Mouse (Mus musculus): ENCODE measurements around the gene Scap. TPM values are rescaled to one million over a fixed set of nuclear protein-coding genes. Genes with fewer than 3 reads are reported as not detected.
"Not testable (repeated sequence)": the region's sequence is repeated elsewhere in the genome, so short reads cannot be mapped to it uniquely, and the experiment has no call there.

Scap gene
- polyA plus RNA-seq, 1 experiment from 2014 or later: 28.6 TPM

DNA sequence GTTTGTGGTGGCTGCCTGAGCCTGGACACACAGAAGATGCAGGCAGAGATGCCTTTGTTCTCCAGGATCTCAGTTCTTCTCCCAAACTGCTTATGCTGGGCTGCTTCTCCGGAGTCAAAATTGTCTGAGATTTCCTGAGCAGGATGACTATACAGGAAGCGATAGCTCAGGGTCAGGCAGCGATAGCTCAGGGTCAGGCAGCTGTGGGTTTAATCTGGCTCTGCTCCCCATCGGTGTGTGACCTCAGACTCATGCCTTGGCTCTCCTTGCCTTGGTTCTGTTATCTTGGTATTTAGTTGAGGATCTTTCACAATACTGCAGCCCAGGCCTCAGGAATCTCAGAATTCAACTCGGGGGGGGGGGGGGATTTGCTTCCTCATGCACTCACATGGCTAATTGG is 33.7 kb downstream of the Scap start:
- Histone ChIP-seq H3K27me3 (replicated peaks) (no peaks in the 10 kb centered on the region), H3K36me3 (peaks cover 47% of the 10 kb centered on the region), H3K4me1 (peaks cover 4% of the 10 kb centered on the region; the same call in 1 of the 2 replicates), H3K9ac (no peak overlapping the region), H3K4me3 (no peak overlapping the region), H3K27ac (no peak overlapping the region), H3K4me2 (no peak overlapping the region), H3K9me3 (replicated peaks) (no peaks in the 10 kb centered on the region)
- WGBS (ENCODE audit: insufficient replicate concordance): 58% methylated on average over 5 of the region's 5 CpGs
- no peak for ATAC-seq

DNA sequence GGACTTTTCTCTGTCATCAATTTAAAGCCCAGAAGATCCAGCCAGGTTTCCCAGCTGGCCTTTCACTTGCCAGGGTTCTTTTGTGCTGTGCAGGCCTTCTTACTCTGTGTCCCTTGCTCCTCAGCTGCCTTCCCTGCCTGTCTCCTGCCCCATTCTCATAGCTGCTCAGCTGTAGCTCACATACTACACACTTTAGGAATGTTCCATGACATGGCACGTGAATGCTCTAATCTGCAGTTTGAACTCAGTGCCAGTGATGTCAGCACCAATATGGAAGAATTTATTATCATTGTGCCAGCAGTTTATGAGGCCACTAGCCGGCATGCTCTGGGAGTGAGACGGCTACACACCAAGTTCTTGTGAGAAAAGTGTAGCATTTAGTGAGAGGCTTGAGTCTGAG is 36.8 kb downstream of the Scap start:
- Histone ChIP-seq H3K27ac (no peak overlapping the region), H3K4me1 (peaks cover 4% of the 10 kb centered on the region; the same call in 1 of the 2 replicates), H3K9ac (no peak overlapping the region), H3K9me3 (replicated peaks) (no peaks in the 10 kb centered on the region), H3K4me2 (no peak overlapping the region), H3K27me3 (replicated peaks) (no peaks in the 10 kb centered on the region), H3K4me3 (no peak overlapping the region), H3K36me3 (peaks cover 49% of the 10 kb centered on the region)
- ATAC-seq: no peak
- 86% methylated on average over 3 of the region's 3 CpGs for WGBS (ENCODE audit: insufficient replicate concordance)

DNA sequence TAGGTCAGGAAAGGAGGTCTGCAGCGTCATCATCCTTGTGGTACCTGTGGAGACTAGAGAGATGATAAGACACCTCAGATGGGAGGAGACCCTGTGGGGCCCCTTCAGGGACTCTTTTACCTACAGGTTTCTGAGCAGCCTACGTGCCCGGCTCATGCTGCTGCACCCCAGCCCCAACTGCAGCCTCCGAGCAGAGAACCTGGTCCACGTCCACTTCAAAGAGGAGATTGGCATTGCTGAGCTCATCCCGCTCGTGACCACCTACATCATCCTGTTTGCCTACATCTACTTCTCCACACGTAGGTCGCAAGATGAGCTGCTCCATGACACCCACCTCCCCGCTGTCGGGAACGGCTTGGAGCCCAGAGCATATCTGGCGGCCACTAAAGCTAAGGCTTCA is 40.8 kb downstream of the Scap start:
- Histone ChIP-seq H3K4me1 (no peaks in the 10 kb centered on the region), H3K36me3 (peaks cover 61% of the 10 kb centered on the region), H3K9me3 (replicated peaks) (no peaks in the 10 kb centered on the region), H3K9ac (no peak overlapping the region), H3K27ac (no peak overlapping the region), H3K4me3 (no peak overlapping the region), H3K4me2 (no peak overlapping the region), H3K27me3 (replicated peaks) (no peaks in the 10 kb centered on the region)
- no peak for ATAC-seq
- 81% methylated on average over 13 of the region's 13 CpGs for WGBS (ENCODE audit: insufficient replicate concordance)

DNA sequence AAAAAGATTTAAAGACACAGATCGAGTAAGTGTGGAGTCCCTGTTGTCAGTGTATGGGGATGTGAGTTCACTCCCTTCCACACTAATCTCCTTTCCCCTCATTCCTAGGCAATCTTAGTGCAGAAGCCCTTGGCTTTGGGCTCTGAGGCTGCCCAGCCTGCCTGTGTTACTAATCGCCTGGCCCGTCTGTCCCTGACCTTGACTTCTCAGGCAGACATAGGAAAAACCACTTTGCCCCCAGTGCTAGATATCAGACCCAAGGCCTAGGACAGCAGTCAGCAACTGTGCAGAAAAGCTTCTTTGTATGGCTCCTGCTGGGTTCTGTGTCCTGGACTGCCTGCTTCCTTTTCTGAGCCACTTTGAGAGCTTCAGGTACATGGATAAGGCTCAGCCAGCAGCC is 42.6 kb downstream of the Scap start:
- no peak for ATAC-seq
- Histone ChIP-seq H3K27ac (no peak overlapping the region), H3K4me1 (peaks cover 4% of the 10 kb centered on the region; the same call in 1 of the 2 replicates), H3K9ac (no peak overlapping the region), H3K9me3 (replicated peaks) (no peaks in the 10 kb centered on the region), H3K27me3 (replicated peaks) (no peaks in the 10 kb centered on the region), H3K4me3 (no peak overlapping the region), H3K36me3 (peaks cover 79% of the 10 kb centered on the region), H3K4me2 (no peak overlapping the region)
- WGBS (ENCODE audit: insufficient replicate concordance): 84% methylated on average over 3 of the region's 3 CpGs

DNA sequence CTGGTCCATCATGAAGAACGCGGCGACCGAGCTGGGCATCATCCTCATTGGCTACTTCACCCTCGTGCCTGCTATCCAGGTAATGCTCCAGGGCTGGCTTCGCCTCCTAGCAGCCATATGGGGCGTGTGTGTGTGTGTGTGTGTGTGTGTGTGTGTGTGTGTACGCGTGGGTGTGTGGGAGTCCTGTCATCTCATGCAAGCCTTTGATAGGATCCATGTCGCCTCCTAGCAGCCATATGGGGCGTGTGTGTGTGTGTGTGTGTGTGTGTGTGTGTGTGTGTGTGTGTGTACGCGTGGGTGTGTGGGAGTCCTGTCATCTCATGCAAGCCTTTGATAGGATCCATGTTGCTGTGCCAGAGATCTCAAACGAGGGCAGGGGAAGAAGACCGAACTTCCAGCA is 44.6 kb downstream of the Scap start:
- H3K36me3 ChIP-seq: peaks cover 90% of the 10 kb centered on the region
- WGBS (ENCODE audit: insufficient replicate concordance): 82% methylated on average over 12 of the region's 15 CpGs
- H3K9me3 ChIP-seq (replicated peaks); H3K27me3 ChIP-seq (replicated peaks); H3K9ac ChIP-seq; ATAC-seq; H3K4me2 ChIP-seq; H3K4me3 ChIP-seq; H3K27ac ChIP-seq: not testable (repeated sequence)
- H3K4me1 ChIP-seq: peaks cover 11% of the 10 kb centered on the region; the same call in 1 of the 2 replicates

DNA sequence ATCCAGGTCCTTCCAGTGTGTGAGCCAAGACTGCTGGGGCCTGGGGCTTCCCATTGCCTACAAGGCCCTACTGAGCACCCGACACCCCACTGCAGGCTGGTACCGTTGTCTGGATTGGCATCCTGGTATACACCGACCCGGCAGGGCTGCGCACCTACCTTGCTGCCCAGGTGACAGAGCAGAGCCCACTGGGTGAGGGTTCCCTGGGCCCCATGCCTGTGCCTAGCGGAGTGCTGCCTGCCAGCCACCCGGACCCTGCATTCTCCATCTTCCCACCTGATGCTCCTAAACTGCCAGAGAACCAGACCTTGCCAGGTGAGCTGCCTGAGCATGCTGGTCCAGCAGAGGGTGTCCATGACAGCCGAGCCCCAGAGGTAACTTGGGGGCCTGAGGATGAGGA is 46.3 kb downstream of the Scap start:
- H3K4me2 ChIP-seq: no peak overlapping the region
- ATAC-seq: no peak
- H3K9ac ChIP-seq: no peak overlapping the region
- peaks cover 11% of the 10 kb centered on the region; the same call in 1 of the 2 replicates for H3K4me1 ChIP-seq
- H3K27me3 ChIP-seq (replicated peaks): no peaks in the 10 kb centered on the region
- H3K9me3 ChIP-seq (replicated peaks): no peaks in the 10 kb centered on the region
- no peak overlapping the region for H3K27ac ChIP-seq
- H3K4me3 ChIP-seq: no peak overlapping the region
- 84% methylated on average over 8 of the region's 8 CpGs for WGBS (ENCODE audit: insufficient replicate concordance)
- peaks cover 91% of the 10 kb centered on the region for H3K36me3 ChIP-seq

DNA sequence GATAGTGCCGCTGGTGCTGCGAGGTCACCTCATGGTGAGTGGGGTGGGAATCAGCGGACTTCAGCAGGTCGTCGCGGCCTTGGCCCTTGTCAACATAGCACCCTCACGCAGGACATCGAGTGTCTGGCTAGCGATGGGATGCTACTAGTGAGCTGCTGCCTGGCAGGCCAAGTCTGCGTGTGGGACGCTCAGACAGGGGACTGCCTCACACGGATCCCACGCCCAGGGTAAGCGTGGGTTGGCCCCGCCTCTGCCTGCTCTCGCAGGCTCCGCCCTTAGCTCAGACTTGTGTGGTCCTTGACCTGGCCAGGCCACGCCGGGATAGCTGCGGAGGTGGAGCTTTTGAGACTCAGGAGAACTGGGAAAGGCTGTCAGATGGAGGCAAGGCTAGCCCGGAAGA is 47.6 kb downstream of the Scap start:
- H3K4me2 ChIP-seq: peak overlapping the region; percentile 26; the same call in 1 of the 2 replicates
- no peak overlapping the region for H3K27ac ChIP-seq
- no peaks in the 10 kb centered on the region for H3K9me3 ChIP-seq (replicated peaks)
- H3K36me3 ChIP-seq: peaks cover 97% of the 10 kb centered on the region
- 0 out of 2 replicates have a peak, but pooled peaks have one; percentile 29 for ATAC-seq
- H3K27me3 ChIP-seq (replicated peaks): no peaks in the 10 kb centered on the region
- no peak overlapping the region for H3K9ac ChIP-seq
- 54% methylated on average over 21 of the region's 21 CpGs for WGBS (ENCODE audit: insufficient replicate concordance)
- peaks cover 11% of the 10 kb centered on the region; the same call in 1 of the 2 replicates for H3K4me1 ChIP-seq
- H3K4me3 ChIP-seq: no peak overlapping the region

DNA sequence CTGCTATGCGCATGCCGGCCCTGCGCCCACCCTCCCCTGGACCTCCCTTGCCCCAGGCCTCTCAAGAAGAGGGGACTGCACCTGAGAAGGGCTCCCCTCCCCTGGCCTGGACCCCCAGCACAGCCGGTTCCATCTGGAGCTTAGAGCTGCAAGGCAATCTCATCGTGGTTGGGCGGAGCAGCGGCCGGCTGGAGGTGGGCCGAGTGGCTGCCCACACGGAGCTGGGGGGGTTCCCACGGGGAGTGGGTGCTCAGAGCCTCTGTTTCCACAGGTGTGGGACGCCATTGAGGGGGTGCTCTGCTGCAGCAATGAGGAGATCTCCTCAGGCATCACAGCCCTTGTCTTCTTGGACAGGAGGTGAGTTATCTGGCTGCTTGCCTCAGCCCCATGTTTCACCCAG is 48.2 kb downstream of the Scap start:
- Histone ChIP-seq H3K4me2 (no peak overlapping the region), H3K9ac (no peak overlapping the region), H3K27ac (no peak overlapping the region), H3K9me3 (replicated peaks) (no peaks in the 10 kb centered on the region), H3K27me3 (replicated peaks) (no peaks in the 10 kb centered on the region), H3K4me1 (peaks cover 11% of the 10 kb centered on the region; the same call in 1 of the 2 replicates), H3K4me3 (no peak overlapping the region), H3K36me3 (peaks cover 98% of the 10 kb centered on the region)
- no peak for ATAC-seq
- WGBS (ENCODE audit: insufficient replicate concordance): 83% methylated on average over 12 of the region's 12 CpGs

DNA sequence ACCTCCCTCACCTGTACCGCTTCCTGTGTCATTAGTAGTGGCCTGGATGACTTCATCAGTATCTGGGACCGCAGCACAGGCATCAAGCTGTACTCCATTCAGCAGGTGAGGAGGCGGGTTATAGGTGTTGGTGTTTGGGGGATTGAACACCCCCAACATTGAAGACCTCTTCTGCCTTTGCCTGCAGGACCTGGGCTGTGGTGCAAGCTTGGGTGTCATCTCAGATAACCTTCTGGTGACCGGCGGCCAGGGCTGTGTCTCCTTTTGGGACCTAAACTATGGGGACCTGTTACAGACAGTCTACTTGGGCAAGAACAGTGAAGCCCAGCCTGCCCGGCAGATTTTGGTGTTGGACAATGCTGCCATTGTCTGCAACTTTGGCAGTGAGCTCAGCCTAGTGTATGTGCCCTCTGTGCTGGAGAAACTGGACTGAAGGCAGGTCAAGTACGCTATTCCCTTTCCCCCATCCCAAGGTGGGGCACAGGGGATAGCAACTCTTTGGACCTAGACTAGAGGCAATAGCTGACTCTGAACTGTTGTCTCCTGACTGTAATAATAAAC is 51.4 kb downstream of the Scap start:
- Histone ChIP-seq H3K4me2 (no peak overlapping the region), H3K4me1 (peaks cover 11% of the 10 kb centered on the region; the same call in 1 of the 2 replicates), H3K27me3 (replicated peaks) (no peaks in the 10 kb centered on the region), H3K36me3 (peaks cover 98% of the 10 kb centered on the region), H3K9ac (no peak overlapping the region), H3K27ac (no peak overlapping the region), H3K4me3 (no peak overlapping the region), H3K9me3 (replicated peaks) (no peaks in the 10 kb centered on the region)
- no peak for ATAC-seq
- WGBS (ENCODE audit: insufficient replicate concordance): 87% methylated on average over 7 of the region's 7 CpGs

DNA sequence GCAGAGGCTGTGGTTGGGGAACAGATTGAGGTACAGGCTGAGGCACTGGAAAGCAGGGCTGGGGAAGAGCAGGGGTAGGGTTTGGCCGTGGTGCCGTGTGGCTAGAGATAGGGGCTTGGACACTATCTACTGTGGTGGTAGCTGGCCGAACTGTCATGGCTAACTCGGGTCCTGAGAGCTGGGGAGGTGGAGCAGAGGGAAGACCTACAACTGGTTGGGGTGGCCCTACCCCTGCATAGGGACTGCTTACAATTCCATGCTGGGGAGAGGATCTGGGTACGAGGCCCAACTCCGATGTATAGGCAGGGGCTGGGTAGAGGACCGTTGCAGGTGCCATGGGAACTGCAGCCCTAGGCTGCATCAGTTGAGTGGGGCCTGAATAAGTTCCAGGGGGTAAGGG is 54.9 kb downstream of the Scap start:
- Histone ChIP-seq H3K4me1 (peaks cover 5% of the 10 kb centered on the region; the same call in 1 of the 2 replicates), H3K9me3 (replicated peaks) (no peaks in the 10 kb centered on the region), H3K9ac (no peak overlapping the region), H3K4me3 (no peak overlapping the region), H3K4me2 (no peak overlapping the region), H3K36me3 (peaks cover 100% of the 10 kb centered on the region), H3K27ac (no peak overlapping the region), H3K27me3 (replicated peaks) (no peaks in the 10 kb centered on the region)
- no peak for ATAC-seq
- WGBS (ENCODE audit: insufficient replicate concordance): 76% methylated on average over 7 of the region's 7 CpGs

DNA sequence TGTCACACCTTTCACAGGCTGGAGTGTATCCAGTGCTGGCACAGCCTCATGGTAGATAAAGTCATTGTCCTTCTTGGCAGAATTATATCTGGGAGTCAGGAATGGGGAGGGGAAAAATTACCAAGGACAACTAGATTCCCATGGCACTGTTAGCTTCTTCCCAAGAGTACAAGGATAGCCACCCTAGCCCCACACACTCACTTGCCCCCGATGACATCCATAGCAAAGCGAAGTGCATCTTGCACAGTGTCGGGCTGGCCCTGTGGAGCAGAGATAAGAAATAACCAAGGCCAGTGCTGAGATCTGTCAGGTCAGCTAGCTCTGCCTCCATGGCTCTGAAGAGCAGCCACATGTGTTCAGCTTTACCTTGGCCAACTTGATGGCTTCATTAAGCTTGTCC is 57.8 kb downstream of the Scap start:
- Histone ChIP-seq H3K4me2 (no peak overlapping the region), H3K4me3 (no peak overlapping the region), H3K9me3 (replicated peaks) (no peaks in the 10 kb centered on the region), H3K9ac (no peak overlapping the region), H3K27me3 (replicated peaks) (no peaks in the 10 kb centered on the region), H3K36me3 (peaks cover 95% of the 10 kb centered on the region), H3K27ac (no peak overlapping the region), H3K4me1 (peaks cover 5% of the 10 kb centered on the region; the same call in 1 of the 2 replicates)
- peak; percentile 28; the same call in 1 of the 2 replicates for ATAC-seq
- 41% methylated on average over 3 of the region's 3 CpGs for WGBS (ENCODE audit: insufficient replicate concordance)

DNA sequence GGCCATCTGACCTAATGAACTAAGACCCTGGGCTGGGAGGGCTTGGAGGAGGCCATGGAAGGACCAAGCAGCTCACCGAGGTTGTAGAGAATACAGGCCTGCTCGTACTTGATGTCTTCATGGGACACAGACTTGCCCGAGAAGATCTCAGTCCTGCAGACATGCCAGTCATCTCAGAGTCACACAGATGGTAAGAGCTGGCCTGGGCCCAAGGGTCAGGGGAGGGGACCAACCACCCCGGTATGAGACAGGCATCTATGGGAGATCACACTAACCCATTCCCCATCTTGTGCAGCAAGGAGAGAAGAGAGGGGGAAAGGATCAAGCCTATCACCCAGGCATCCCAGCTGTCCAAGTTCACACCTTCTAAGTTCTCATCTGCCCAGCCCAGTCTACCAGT is 60.2 kb downstream of the Scap start:
- Histone ChIP-seq H3K27me3 (replicated peaks) (no peaks in the 10 kb centered on the region), H3K27ac (no peak overlapping the region), H3K4me1 (peaks cover 5% of the 10 kb centered on the region; the same call in 1 of the 2 replicates), H3K9me3 (replicated peaks) (no peaks in the 10 kb centered on the region), H3K9ac (no peak overlapping the region), H3K4me3 (no peak overlapping the region), H3K4me2 (no peak overlapping the region), H3K36me3 (peaks cover 89% of the 10 kb centered on the region)
- no peak for ATAC-seq
- WGBS (ENCODE audit: insufficient replicate concordance): 79% methylated on average over 4 of the region's 4 CpGs

DNA sequence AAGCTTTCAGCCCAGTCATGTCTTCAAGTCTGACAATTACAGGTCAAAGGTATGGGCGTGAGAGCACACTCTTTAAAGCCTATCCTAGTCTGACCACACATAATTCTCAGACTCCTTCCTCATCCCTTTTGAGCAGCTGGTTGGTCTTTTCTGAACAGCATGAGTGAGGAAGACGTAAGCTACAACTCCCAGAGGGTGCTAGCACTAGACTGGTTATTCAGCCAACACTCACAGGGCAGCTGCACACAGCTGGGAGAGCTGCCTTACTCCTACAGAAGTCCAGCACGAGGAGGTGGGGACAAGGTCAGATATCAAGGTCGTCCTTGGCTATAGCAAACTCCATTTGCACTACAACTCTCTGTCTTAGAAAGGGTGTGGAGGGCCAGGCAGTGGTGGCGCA is 67.6 kb downstream of the Scap start:
- no peak for ATAC-seq
- WGBS (ENCODE audit: insufficient replicate concordance): 72% methylated on average over 5 of the region's 5 CpGs
- Histone ChIP-seq H3K27ac (no peak overlapping the region), H3K9me3 (replicated peaks) (no peaks in the 10 kb centered on the region), H3K4me3 (no peak overlapping the region), H3K36me3 (peaks cover 34% of the 10 kb centered on the region), H3K27me3 (replicated peaks) (no peaks in the 10 kb centered on the region), H3K4me1 (no peaks in the 10 kb centered on the region), H3K9ac (no peak overlapping the region), H3K4me2 (no peak overlapping the region)
